Mouse (Mus musculus) activated CD4-positive, CD25-positive, alpha-beta regulatory T cell, adult 4 months (primary cell): Measurements from ENCODE around the gene Ankrd13a. TPM values are rescaled to one million over a fixed set of nuclear protein-coding genes. Genes with fewer than 3 reads are reported as not detected.

Experiments
- ATAC-seq: one replicate; pipeline ENCODE4 v1.8.0; 2017
- polyA plus RNA-seq, 2 experiments: library from polyadenylated mRNA; unstranded; fragments of 100-300 nt; shearing (Covaris generic); gene quantifications; one replicate each; pipeline ENCODE4 v1.2.1; 2017

Ankrd13a gene
- polyA plus RNA-seq, 2 experiments from 2014 or later, result 22.2 to 22.8 TPM

DNA sequence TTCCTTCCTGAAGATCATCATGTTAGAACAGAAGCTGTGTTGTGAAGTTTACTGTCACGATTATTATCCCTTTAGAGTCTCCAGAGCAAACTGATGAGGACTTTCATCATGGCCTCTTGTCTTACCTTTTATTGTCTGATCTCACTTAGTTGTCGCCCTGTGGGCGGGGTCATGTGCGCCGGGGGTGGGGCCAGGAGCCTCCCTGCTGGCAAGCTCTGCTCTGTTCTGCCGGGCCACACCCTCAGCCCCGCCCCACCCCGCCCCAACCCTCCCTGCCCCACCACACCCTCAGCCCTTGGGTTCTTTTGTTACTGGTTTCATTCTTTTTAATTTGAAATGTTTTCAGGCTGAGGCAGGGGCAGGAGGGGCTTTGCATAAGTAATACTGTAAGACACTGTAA, 26.6 kb downstream of the Ankrd13a start:
- ATAC-seq, result no peak

DNA sequence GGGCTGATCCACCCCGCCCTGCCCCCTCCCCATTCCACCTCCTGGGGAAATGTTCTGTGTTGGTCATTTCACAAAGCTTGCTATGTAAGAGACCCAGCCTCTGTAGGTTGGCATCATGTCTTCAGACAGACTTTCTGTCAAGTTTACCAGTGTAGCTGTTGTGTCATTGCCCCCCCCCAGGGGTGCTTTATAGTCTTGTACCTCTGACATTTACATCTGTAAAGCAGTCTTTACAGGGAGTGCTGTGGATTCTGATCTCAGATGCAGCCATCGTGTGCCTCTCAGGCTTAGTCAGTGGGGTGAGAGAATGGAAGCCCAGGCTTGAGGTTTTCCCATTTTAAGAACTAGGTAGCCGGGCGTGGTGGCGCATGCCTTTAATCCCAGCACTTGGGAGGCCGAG, 27.4 kb downstream of the Ankrd13a start:
- ATAC-seq, result no peak

DNA sequence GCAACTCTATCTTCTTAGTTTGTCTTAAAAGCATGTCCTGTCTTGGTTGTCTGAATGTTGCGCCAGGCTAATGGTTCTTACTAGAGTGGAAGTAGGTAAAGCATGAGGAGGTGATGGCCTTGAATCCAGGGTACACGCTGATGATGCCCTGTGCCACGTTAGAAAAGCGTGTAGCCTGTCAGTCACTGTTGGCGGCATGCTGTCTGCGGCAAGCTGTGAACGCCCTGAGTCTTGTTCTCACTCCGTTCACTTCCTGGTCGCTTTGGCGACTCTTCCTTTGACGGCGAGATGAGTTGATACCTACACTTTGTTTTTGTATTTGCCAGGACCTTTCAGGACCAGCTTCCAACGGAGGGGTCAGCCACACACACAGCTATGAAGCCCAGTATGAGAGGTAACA, 28.8 kb downstream of the Ankrd13a start:
- no peak for ATAC-seq

DNA sequence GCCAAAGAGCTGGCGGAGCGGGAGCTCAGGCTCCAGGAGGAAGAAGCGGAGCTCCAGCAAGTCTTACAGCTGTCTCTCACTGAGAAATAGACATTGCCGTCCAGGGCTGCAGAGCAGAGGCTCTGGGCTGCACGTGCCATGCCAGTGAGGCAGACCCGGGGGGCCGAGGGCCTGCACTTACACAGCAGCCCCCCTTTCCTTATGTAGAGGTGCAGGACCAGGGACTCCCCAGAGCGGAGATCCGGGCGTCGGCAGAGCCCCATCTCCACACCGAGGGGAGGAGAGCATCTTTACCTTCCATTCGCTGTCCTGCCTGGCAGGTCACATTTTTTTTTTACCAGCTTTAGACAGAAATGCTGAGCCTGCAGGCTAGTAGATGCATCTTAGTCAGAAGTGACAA, 29.9 kb downstream of the Ankrd13a start:
- no peak for ATAC-seq

DNA sequence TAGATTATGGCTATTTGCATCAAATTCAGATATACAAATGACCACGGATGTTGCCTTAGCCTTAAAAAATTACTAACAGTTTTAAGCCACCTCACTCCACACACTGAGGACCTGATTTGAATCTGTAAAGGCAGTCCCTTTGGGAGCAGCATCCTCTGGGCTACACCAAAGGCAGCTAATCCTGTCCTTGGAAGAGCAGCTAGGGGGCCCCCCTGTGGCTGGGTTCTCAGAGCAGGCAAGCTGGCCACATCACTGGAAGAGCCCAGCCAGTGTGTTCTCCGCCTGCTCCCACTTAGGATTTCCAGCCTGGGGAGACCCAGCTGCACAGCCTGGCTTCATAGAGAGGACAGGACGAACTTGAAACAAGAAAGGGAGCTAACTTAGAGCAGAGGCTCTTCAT, 30.5 kb downstream of the Ankrd13a start:
- no peak for ATAC-seq

DNA sequence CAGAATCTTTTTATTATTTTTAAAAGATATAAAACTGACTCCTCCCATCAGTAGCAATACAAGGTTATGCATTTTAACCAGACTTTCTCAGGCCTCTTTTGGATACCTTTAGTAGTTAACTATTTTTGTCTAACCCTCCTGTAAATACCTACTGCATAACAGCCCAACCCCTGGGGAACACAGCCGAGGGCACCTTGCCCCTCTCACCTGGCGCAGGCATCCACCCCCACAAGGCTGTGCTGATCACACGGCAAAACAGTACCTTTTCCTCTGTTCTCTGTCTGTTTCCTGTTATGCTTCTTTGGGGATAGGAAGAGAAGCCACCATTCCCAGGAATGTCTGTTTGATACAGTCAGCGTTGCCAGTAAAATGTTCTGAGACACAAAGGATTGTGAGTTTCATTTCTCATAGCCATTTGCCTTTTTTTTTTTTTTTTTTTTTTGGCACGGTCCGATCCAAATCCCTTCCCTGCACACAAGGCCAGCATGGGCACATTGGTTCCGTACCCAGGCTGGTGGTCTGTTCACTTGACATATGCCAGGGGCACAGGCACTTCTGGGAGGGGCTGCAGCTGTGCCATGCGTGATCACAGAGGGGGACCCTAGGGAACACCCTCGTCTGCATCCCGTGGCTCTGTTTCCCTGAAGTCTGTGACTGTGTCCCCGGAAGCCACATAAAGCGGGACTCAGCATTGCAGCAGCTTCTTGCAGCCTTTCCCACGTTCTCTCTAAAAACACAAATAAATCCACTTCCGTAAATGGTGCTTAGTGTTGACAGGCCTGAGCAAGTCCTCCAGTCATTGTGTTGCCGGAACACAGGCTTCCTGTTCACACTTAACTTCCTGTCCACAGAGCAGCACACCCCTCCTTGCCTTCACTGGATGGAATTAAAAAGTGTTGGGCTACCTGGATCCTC, 31.2 kb downstream of the Ankrd13a start:
- peak; percentile 90 for ATAC-seq

DNA sequence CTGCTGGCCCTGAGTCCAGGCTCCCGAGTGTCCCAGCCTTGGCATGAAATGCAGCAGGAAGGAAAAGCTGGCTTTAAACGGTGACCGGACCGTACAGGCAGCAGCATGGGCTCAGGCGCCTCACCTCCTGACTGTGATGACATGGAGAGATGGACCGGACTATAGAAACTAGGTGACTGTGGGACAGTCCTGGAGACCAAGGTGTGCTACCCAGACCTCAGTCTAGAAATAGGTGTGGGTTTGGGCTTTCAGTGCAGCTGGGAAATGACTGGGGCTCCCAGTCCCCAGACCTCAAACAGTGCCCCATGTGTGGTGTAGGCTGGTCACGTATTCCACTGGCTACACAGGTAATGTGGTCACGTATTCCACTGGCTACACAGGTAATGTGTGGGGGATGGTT, 32.2 kb downstream of the Ankrd13a start:
- ATAC-seq, result no peak

DNA sequence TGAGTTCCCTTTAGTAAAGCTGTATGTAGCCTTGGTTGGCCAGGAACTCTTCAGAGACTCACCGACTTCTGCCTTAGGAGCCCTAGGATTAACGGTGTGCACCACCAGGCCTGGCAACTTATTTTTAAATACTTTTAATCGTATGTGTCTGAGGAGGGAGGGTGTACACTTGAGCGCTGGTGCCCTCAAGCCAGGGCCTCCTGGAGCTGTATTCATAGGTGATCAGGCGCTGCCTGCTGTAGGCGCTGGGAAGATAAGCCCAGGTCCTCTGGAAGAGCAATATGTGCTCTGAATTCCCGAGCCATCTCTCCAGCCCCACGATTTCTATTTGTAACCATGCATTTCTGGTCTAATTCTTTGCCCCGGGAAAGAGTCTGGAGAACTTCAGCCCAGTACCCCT, 32.6 kb downstream of the Ankrd13a start:
- no peak for ATAC-seq

DNA sequence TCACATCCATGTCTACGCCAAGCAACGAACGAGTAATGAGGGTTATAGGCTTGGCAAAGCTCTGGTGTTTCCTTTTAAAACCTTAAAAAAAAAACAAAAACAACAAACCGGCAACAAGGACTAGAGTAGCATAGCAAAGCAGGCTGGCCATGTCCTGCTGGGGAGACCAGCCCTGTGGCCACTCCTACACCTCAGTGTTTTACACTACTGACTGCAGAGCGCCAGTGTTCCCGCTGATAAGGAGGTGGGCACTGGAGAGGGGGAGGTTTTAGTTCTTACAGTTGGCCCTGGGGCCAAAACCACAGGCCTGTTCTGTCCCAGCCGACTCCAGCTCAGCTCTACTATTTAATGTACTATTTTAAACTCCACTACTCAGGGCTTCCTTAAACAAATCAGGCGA, 33.0 kb downstream of the Ankrd13a start:
- ATAC-seq, result no peak

DNA sequence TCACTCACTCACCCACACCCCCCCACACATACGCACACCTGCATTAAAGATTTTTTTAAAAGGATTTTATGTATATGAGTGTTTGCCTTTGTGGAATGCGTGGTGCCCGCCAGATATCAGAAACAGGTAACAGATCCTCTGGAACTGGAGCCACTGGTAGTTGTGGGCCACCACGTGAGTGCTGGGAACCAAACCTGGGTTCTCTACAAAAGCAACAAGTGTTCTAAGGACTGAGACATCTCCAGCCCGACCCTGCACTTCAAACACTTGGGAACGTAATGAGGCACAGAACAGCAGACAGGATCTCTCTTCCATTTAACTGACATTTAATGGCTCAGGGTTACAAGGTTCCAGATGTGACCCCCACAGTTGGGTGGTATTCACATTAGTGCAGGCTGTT, 33.4 kb downstream of the Ankrd13a start:
- ATAC-seq, result no peak

DNA sequence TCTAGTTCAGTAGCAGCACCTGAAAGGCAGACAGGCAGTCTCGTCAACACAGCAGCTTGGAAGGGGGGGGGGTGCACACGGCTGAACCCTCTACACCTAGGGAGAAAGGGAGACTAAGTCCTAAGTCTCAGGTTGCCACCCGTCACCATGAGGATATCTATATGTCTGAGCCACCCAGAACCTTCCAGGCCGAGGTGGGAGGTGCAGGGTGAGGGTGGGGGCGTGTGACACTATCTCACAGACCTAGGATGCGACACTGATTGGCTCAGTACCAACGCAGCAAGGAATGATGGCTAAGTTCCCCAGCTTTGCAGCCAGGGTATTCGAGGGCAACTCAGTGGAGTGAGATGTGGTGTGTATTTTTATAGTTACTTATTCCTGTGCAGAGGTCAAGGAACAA, 33.9 kb downstream of the Ankrd13a start:
- ATAC-seq, result no peak

DNA sequence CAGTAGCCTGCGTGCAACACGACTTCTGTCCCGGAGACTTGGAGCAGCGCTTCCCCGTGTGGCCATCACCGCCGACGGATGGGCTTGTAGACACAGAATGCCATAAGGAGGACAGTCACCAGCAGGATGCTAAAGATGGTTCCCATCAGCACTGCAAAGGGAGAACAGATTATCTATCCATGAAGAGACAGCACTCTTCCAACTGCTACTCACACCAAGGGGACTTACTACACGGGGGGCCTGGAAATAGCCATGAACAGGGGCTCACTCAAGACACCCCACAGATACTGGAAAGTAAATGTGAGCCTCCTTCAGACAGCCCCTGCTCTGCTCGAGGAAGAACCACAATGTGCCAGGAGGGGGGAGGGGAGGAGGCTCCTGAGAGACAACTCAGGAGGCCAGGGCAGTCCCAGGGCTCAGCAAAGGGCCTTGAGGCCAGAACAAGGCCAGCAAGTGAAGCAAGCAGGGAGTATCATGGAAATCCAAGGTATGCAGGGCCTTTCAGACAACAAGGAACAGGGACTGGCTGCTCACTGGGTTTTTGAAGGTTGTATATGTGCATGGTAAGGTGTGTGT, 34.8 kb downstream of the Ankrd13a start:
- no peak for ATAC-seq

DNA sequence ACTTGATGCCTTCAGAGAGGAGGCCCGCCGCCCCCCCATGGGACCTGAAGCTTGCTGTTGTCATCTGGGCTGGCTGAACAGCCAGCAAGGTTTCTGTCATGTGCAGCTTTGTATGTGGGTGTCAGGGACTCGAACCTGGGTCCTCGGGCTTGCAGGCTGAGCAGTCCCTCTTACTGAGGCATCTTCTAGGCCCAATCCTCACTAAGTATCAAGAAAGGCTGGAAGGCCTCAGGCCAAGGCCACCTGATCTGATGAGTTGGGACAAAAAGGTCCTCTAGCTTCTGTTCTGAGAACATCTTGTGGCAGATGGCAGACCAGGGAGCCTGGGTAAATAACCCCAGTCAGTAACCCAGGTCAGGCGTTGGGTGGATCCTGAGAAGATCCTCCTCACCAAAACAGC, 35.3 kb downstream of the Ankrd13a start:
- ATAC-seq, result no peak

DNA sequence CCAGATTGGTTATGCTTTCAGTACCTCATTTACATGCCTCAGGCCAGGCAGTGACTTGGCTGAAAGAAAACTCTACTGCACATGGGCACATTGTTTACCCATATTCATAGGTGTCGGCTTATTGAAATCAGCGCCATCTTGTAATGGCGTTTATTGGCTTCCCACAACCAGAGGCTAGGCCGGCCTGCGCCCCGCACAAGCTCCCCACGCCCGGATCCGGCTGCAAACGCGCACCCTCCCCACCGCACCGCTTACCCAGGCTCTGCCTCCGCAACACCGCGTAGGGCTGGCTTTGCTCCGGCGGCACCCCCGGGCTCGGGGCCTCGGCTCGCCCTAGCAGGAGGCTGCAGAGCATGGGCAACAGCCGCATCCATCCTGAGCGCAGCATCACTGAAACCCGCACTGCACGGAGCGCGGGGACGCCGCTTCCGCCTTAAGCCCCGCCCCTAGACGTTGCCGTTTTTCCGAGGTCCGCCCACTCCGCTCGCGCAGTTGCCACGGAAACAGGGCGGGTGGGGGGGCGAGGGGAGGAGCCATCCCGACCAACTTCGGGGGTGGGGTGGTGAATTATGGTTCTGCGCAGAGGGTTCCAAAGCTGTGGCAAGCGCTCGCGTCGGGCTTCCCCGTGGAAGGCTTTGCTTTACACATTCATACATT, 39.2 kb downstream of the Ankrd13a start:
- peak; percentile 88 for ATAC-seq

DNA sequence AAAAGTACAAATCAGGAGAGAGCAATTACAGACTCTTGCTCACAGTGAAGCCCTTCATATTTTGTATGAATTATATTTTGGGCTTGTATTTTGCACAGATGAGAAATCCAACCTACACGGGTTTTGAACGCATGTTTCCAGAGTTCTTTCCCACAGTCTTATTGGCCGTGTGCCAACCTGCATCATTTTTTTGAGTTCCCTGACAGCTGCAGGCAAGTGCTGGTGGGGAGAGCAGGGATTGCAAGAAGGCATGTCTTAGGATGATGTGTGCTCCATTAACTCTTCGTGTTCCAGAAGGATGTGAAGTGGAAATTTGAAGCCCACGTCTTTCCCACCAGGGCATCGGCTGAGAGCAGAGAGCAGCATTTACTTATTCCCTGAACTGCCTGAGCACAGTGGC, 42.1 kb downstream of the Ankrd13a start:
- ATAC-seq, result no peak

DNA sequence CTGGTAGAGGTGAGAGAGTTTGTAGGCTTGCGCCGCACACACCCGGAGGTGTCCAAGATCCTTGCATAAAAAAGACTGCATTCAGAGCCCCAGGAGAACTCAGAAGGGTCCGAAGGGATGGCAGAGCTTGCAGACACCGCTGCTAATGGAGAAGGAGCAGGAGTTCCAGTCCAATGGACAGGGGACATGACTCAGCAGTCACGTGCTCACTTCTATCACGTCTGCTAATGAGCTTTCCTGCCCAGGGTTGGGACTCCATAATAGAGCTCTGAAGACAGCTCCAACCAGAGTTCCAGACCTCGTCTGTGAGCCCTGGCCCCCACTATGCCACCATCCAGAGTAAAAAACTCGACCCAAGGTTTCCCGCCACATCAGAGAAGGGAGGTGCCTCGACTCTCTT, 43.6 kb downstream of the Ankrd13a start:
- no peak for ATAC-seq

DNA sequence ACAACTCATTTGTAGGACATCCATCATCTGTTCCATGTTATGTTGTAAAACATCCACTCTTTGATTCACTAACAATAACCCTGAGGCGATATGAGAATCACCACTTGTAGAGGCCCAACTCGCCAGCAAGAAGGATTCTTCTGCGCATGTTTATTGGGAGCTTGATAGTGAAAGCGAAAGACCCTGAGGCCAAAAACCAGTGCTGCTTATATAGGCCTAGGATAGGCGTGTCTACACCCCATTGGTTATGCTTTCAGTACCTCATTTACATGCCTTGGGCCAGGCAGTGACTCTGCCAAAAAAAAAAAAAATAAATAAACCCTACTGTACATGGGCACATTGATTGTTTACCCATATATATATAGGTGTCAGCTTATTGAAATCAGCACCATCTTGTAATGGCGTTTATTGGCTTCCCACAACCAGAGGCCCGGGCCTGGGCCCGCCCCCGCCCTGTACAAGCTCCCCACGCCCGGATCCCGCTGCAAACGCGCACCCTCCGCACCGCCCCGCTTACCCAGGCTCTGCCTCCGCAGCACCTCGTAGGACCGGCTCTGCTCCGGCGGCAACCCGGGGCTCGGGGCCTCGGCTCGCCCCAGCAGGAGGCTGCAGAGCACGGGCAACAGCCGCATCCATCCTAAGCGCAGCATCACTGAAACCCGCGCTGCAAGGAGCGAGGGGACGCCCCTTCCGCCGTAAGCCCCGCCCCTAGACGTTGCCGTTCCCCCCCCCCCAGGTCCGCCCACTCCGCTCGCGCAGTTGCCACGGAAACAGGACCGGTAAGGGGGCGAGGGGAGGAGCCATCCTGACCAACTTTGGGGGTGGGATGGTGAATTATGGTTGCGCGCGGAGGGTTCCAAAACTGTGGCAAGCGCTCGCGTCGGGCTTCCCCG, 48.6 kb downstream of the Ankrd13a start, which contains the start of gene 1500011B03Rik:
TSS of gene 1500011B03Rik (minus strand) at position 673 of the 893 bp plus-strand sequence.
- ATAC-seq, result peak; percentile 9

DNA sequence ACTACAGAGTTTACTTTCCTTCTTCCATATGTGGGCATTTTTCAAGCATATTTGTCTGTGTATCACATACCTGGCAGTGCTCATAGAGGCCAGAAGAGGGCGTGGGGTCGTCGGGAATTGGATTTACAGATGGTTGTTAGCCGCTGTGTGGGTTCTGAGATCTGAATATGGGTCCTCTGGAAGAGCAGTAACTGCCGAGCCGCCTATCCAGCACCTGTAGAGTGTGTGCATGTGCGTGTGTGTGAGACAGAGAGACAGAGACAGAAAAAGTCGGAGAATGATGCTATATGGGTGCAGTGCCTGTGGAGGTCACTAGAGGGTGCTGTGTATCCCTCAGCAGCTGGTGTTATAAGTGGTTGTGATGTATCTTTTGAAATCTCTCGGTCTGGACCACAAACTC, 49.7 kb downstream of the Ankrd13a start:
- ATAC-seq, result no peak

DNA sequence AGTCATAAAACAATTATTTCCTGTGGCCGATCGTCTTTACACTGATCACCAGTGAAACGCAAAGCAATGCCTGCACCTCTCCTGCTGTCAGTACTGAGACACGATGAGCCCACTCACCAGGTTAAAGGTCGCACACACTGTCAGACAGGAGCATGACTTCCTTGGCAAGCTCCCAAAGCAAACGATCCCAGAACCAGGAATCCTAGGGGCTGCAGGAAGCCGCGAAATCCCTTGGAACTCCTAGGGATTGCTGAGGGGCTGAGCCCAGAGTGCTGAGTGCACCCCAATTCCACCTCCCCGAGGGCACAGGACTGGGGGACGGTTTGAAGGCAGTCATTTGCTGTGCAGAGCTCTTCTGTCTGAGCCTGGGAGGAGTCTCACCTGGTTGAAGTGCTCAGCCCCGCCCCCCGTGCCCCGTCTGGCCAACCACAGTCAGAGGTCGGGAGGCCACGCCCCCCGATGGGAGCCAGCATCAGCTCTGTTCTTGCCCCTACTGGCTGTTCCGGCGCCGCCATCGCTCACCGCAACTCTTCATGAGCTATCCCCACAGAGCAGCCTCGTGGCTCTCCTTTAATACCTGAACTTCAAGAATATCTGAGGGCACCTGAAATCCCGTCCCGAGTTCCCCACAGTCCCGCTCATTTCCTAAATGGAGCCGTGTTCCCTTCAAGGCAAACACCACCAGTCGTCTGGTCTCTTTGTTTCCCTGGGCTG, 51.7 kb downstream of the Ankrd13a start:
- ATAC-seq, result peak; percentile 95

DNA sequence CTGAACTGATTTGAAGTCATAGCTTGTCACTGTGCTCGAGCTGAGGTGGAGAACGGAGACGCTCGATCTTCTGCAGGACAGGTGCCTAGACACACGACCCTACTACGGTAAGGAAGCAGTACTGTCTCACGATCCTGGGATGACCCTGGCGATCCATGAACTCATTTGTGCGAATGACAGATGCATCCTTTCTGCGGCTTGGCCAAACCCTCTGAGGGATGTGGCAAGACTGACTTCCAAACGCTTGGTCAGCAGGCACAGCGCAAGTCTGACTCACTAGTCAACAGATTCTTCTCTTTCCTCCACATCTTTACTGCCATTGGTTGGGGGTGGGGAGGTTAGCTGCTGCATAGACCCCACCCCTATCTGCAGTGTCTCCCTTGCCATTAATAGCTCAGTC, 53.0 kb downstream of the Ankrd13a start:
- no peak for ATAC-seq

DNA sequence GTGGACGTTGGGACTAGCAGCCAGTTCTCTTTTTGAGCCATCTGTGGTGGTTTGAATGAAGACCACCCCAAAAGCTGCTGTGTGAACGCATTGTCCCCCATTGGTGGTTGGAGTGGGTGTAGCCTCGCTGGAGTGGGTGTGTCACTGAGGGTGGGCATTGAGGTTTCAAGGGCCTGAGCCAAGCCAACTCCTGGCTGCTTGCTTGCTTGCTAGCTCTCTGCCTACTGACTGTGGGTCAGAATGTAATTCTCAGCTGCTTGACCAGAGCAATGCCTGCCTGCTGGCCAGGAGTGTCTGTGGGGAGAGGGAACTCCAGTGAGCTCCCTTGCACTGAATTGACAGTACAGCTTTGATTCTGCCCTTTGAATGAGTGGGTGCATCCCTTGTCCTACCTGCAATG, 55.3 kb downstream of the Ankrd13a start:
- ATAC-seq, result no peak

DNA sequence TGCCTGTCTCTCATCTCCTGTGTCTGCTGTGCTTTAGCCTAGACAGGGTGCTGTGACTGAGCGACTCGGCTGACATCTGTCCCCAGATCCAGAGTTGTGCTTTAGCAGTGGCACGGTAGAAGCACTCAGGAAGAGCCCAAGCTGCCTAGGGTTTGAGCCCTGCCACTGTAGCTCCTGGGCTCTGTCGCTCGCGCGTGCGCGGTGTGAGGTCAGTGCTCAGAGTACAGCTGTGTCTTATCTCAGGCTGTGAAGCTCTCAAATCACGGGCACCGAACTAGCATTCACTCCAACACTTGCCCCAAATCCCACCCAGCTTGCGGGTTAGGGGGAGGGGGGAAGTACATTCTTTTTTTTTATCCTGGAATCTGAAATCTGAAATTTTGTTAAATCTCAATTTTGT, 62.4 kb downstream of the Ankrd13a start:
- ATAC-seq, result no peak
